10 mouse cellular contexts compared by ENCODE assay signal in genomic region chr13:113418632-113419031, GRCm38 (mm10).
A peak's percentile ranks its signal among the peaks of the same experiment; 100 is the strongest.
DNase-seq lines count a peak whose midpoint lies in the region; ATAC-seq and TF ChIP-seq lines count a peak whose summit lies in the region.
"Had no signal": no experiment of that assay in that cellular context is flagged by ENCODE, and none has a peak within 500 bp of the region (broad histone marks: within the 10 kb centered on the region; RNA-seq: fewer than 3 reads in every experiment).

No protein-coding gene starts in this region.

- peak; percentile 22 to 33 for DNase-seq in heart, adult 18-20 months
- no peak for DNase-seq in liver, adult 2 months (ENCODE audit: extremely low read depth, low read depth, low spot score)
- no peak for DNase-seq in liver
- peak; percentile 6 for DNase-seq in adipocyte (ENCODE audit: low spot score)
- DNase-seq in limb, embryonic 10.5 days (ENCODE audit: low spot score), result no peak
- no peak for DNase-seq in urinary bladder, adult 18-20 months (ENCODE audit: low spot score in 2 of 2)

- no peak for TF ChIP-seq CTCF in liver, adult 2 months (IDR thresholded peaks at IDR 0.05; ENCODE audit: low read depth, low read length)

- H3K4me3 ChIP-seq in heart, embryonic 12.5 days, result no peak overlapping the region
- H3K4me3 ChIP-seq in liver, adult 2 months (ENCODE audit: insufficient read depth, low read depth, low read length), result no peak overlapping the region
- H3K4me3 ChIP-seq in limb, embryonic 10.5 days, result no peak overlapping the region
- H3K4me3 ChIP-seq: myocyte had no signal

- 75% methylated on average over 3 of the region's 3 CpGs for WGBS in heart, embryonic 12.5 days
- WGBS in liver, adult 2 months, result 20% methylated on average over 3 of the region's 3 CpGs
- WGBS in limb, embryonic 10.5 days, result 84% methylated on average over 3 of the region's 3 CpGs

- H3K4me2 ChIP-seq in heart, embryonic 12.5 days, result no peak overlapping the region
- H3K4me2 ChIP-seq: midbrain, embryonic 11.5 days had no signal

- peaks cover 10% of the 10 kb centered on the region for H3K4me1 ChIP-seq in heart, embryonic 12.5 days (replicated peaks)
- peaks cover 11% of the 10 kb centered on the region for H3K4me1 ChIP-seq in liver, adult 2 months (ENCODE audit: control insufficient read depth, insufficient read depth, low read length)
- H3K4me1 ChIP-seq in limb, embryonic 10.5 days, result peaks cover 15% of the 10 kb centered on the region

- H3K27ac ChIP-seq in heart, embryonic 12.5 days (ENCODE audit: poor library complexity, severe bottlenecking), result no peak overlapping the region
- peak overlapping the region; percentile 47 for H3K27ac ChIP-seq in liver, adult 2 months (replicated peaks; ENCODE audit: insufficient read depth, low read depth, low read length)
- H3K27ac ChIP-seq in limb, embryonic 10.5 days, result 0 out of 2 replicates have a peak overlapping the region, but pooled peaks have one; percentile 25

- no peaks in the 10 kb centered on the region for H3K36me3 ChIP-seq in heart, embryonic 12.5 days
- H3K36me3 ChIP-seq in liver, adult 2 months (ENCODE audit: control insufficient read depth, insufficient read depth, low read length), result no peaks in the 10 kb centered on the region
- H3K36me3 ChIP-seq in limb, embryonic 10.5 days, result no peaks in the 10 kb centered on the region
- H3K36me3 ChIP-seq: G1E had no signal

- H3K27me3 ChIP-seq in heart, embryonic 12.5 days (replicated peaks), result no peaks in the 10 kb centered on the region
- H3K27me3 ChIP-seq in liver, adult 2 months (ENCODE audit: control insufficient read depth, insufficient read depth, low read length), result no peaks in the 10 kb centered on the region
- H3K27me3 ChIP-seq in limb, embryonic 10.5 days (ENCODE audit: low read depth, poor library complexity, severe bottlenecking), result no peaks in the 10 kb centered on the region

- 0 out of 2 replicates have a peak, but pooled peaks cover 3% of the 10 kb centered on the region for H3K9me3 ChIP-seq in heart, embryonic 12.5 days (replicated peaks)
- H3K9me3 ChIP-seq in limb, embryonic 10.5 days (replicated peaks), result no peaks in the 10 kb centered on the region
- H3K9me3 ChIP-seq: G1E had no signal

- no peak for TF ChIP-seq POLR2A in liver, adult 2 months (IDR thresholded peaks at IDR 0.05; ENCODE audit: extremely low read depth, insufficient read depth, low read length)

- no peak for ATAC-seq in heart, embryonic 12.5 days (ENCODE audit: insufficient number of reproducible peaks, low FRiP score)

- no peak overlapping the region for H3K9ac ChIP-seq in heart, embryonic 12.5 days
- no peak overlapping the region for H3K9ac ChIP-seq in liver, adult 2 months (ENCODE audit: low read depth, low read length)

- no peaks in the 10 kb centered on the region for H3K79me2 ChIP-seq in liver, adult 2 months (ENCODE audit: control insufficient read depth, insufficient read depth, low read length)

Comparison
In these comparisons a context has a peak if more than half of its experiments do, and no peak if none do; other contexts are left out.
1. DNase-seq: peak in heart, adult 18-20 months (2 of 2) and adipocyte (single experiment); none in liver, adult 2 months (single experiment), liver (single experiment), limb, embryonic 10.5 days (single experiment) and urinary bladder, adult 18-20 months (0 of 2).